Mouse (Mus musculus): ENCODE results near the gene Rab44. TPM values are rescaled to one million over a fixed set of nuclear protein-coding genes. Genes with fewer than 3 reads are reported as not detected.

Gene Rab44
- total and polyA plus RNA-seq, 2 experiments from 2014 or later: 0.20 to 1.2 TPM

GRCm38 (mm10) chr17:29111332-29111731, 2.6 kb upstream of the Rab44 start:
- H3K9ac ChIP-seq (replicated peaks; ENCODE audit: low read length): no peak overlapping the region
- H3K27me3 ChIP-seq (ENCODE audit: insufficient read depth, low read length): no peaks in the 10 kb centered on the region
- no peak overlapping the region for H3K27ac ChIP-seq
- no peak for TF ChIP-seq CTCF (IDR thresholded peaks at IDR 0.05; ENCODE audit: low read depth)
- H3K9me3 ChIP-seq (ENCODE audit: low read length): no peaks in the 10 kb centered on the region
- no peaks in the 10 kb centered on the region for H3K4me1 ChIP-seq (ENCODE audit: insufficient read depth, low read length)
- 93% methylated on average over 5 of the region's 5 CpGs for WGBS
- H3K36me3 ChIP-seq (ENCODE audit: insufficient read depth, low read length): no peaks in the 10 kb centered on the region
- DNase-seq (ENCODE audit: low spot score) (no peak), ATAC-seq (no peak)
- H3K4me2 ChIP-seq (ENCODE audit: low read depth, low read length): no peak overlapping the region
- H3K4me3 ChIP-seq (ENCODE audit: low read length): no peak overlapping the region

DNA sequence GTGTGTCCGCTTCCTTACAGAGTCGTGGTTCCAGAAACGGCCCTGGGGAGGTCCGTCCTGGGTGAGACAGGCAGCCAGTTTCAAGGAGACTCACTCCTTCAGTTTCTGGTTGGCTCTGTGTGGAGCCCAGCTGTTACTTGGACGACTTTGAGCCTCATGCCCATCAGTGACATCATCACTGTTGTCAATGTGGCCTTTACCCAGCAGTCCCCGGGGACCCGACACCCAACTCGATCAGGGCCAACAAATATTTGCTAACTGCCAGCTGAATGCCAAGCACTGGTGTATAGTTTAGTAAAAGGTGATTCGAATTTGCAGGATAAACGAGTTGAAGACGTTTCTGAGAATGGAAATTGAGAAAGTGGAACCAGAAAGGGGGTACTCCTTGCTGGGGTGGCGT, 2.1 kb downstream of the Rab44 start:
- Histone ChIP-seq H3K27me3 (ENCODE audit: insufficient read depth, low read length) (no peaks in the 10 kb centered on the region), H3K4me2 (ENCODE audit: low read depth, low read length) (no peak overlapping the region), H3K4me3 (ENCODE audit: low read length) (no peak overlapping the region), H3K4me1 (ENCODE audit: insufficient read depth, low read length) (no peaks in the 10 kb centered on the region), H3K27ac (no peak overlapping the region), H3K36me3 (ENCODE audit: insufficient read depth, low read length) (no peaks in the 10 kb centered on the region), H3K9me3 (ENCODE audit: low read length) (no peaks in the 10 kb centered on the region), H3K9ac (replicated peaks; ENCODE audit: low read length) (no peak overlapping the region)
- no peak for DNase-seq (ENCODE audit: low spot score)
- TF ChIP-seq CTCF (IDR thresholded peaks at IDR 0.05; ENCODE audit: low read depth): no peak
- 69% methylated on average over 12 of the region's 12 CpGs for WGBS
- no peak for ATAC-seq

DNA sequence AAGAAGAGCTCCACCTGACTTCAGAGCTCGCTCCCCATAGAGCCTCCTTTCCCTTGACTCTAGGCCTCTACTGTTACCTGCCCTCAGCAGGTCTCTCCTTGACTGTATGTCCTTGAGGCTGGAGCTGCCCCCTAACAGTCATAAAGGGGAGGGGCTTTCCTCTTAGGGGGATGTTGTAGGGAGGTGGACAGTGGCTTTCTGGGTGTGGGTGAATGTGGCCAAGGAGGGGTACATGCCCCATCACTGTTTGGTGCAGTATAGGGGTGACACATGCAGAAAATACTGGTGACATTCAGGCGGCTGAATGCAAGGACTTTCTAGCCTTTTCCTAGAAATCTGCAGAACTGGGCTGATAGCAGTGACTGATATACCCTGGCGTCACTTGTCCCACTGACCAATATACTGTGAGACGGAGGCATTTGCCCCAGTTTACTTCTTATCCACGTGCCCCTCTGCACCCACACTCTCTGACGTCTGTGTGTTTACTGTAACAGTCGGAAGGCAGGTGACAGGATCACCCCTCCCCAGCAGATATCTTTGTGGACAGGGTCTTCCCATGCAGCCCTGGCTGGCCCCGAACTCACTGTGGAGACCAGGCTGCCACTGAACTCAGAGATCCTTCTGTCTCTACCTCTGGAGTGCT, 3.2 kb downstream of the Rab44 start:
- no peak for TF ChIP-seq CTCF (IDR thresholded peaks at IDR 0.05; ENCODE audit: low read depth)
- Histone ChIP-seq H3K27me3 (ENCODE audit: insufficient read depth, low read length) (no peaks in the 10 kb centered on the region), H3K27ac (no peak overlapping the region), H3K4me2 (ENCODE audit: low read depth, low read length) (no peak overlapping the region), H3K4me3 (ENCODE audit: low read length) (no peak overlapping the region), H3K9ac (replicated peaks; ENCODE audit: low read length) (no peak overlapping the region), H3K9me3 (ENCODE audit: low read length) (no peaks in the 10 kb centered on the region), H3K36me3 (ENCODE audit: insufficient read depth, low read length) (no peaks in the 10 kb centered on the region), H3K4me1 (ENCODE audit: insufficient read depth, low read length) (no peaks in the 10 kb centered on the region)
- 79% methylated on average over 8 of the region's 8 CpGs for WGBS
- DNase-seq (ENCODE audit: low spot score): no peak
- ATAC-seq: no peak

DNA sequence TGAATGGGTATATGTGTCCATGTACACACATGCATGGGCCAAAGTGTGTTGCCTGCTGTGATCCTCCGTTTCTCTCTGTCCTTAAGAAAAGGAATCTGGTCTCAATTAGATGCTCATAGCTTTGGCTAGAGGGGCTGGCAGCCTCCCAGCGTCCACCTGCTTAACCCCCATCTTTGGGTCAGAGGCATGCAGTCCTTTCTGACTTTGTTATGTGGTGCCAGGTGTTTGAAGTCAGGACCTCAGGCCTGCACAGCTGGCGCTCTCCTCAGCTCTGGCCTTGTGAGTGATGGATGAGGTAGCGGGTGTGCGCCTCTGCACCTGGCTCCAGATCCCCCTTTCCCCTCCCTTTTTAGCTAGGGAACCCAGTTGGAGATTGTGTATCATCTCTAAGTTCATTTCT, 4.1 kb downstream of the Rab44 start:
- ATAC-seq (no peak), DNase-seq (ENCODE audit: low spot score) (no peak)
- no peaks in the 10 kb centered on the region for H3K9me3 ChIP-seq (ENCODE audit: low read length)
- H3K36me3 ChIP-seq (ENCODE audit: insufficient read depth, low read length): no peaks in the 10 kb centered on the region
- H3K4me1 ChIP-seq (ENCODE audit: insufficient read depth, low read length): no peaks in the 10 kb centered on the region
- H3K9ac ChIP-seq (replicated peaks; ENCODE audit: low read length): no peak overlapping the region
- 63% methylated on average over 5 of the region's 5 CpGs for WGBS
- TF ChIP-seq CTCF (IDR thresholded peaks at IDR 0.05; ENCODE audit: low read depth): no peak
- no peak overlapping the region for H3K4me2 ChIP-seq (ENCODE audit: low read depth, low read length)
- H3K4me3 ChIP-seq (ENCODE audit: low read length): no peak overlapping the region
- no peaks in the 10 kb centered on the region for H3K27me3 ChIP-seq (ENCODE audit: insufficient read depth, low read length)
- no peak overlapping the region for H3K27ac ChIP-seq

DNA sequence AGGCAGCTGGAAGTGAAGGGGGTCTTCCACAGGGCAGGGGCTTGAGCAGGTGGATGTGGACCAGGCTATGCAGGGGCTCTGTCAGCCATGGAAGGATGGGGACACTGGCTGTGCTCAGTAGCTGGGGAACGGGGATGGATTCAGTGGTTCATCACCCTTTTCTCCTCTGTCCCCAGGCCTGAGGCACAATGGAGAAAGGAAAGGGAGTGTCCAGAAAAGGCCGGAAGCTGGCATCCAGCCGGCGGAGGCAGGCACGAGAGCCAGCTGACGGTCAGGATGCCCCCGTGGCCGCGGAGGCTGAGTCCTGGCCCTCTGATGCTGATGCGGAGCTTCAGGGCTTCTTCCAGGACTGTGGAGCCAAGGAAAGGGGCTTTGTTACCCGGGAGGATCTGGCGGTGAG, 6.7 kb downstream of the Rab44 start:
- Histone ChIP-seq H3K27ac (no peak overlapping the region), H3K9ac (replicated peaks; ENCODE audit: low read length) (no peak overlapping the region), H3K9me3 (ENCODE audit: low read length) (no peaks in the 10 kb centered on the region), H3K4me1 (ENCODE audit: insufficient read depth, low read length) (no peaks in the 10 kb centered on the region), H3K4me3 (ENCODE audit: low read length) (no peak overlapping the region), H3K27me3 (ENCODE audit: insufficient read depth, low read length) (no peaks in the 10 kb centered on the region), H3K36me3 (ENCODE audit: insufficient read depth, low read length) (no peaks in the 10 kb centered on the region), H3K4me2 (ENCODE audit: low read depth, low read length) (no peak overlapping the region)
- ATAC-seq (no peak), DNase-seq (ENCODE audit: low spot score) (peak; percentile 26)
- WGBS: 50% methylated on average over 12 of the region's 12 CpGs
- TF ChIP-seq CTCF (IDR thresholded peaks at IDR 0.05; ENCODE audit: low read depth): no peak

GRCm38 (mm10) chr17:29122817-29123216, 8.9 kb downstream of the Rab44 start:
- WGBS: 58% methylated on average over 6 of the region's 6 CpGs

GRCm38 (mm10) chr17:29123578-29124174, 9.7 kb downstream of the Rab44 start:
- WGBS: 83% methylated on average over 6 of the region's 6 CpGs
- Histone ChIP-seq H3K9me3 (ENCODE audit: low read length) (no peaks in the 10 kb centered on the region), H3K4me2 (ENCODE audit: low read depth, low read length) (no peak overlapping the region), H3K4me1 (ENCODE audit: insufficient read depth, low read length) (no peaks in the 10 kb centered on the region), H3K27me3 (ENCODE audit: insufficient read depth, low read length) (no peaks in the 10 kb centered on the region), H3K36me3 (ENCODE audit: insufficient read depth, low read length) (no peaks in the 10 kb centered on the region), H3K9ac (replicated peaks; ENCODE audit: low read length) (no peak overlapping the region), H3K27ac (no peak overlapping the region), H3K4me3 (ENCODE audit: low read length) (no peak overlapping the region)
- no peak for TF ChIP-seq CTCF (IDR thresholded peaks at IDR 0.05; ENCODE audit: low read depth)
- ATAC-seq (no peak), DNase-seq (ENCODE audit: low spot score) (no peak)

More at GRCm38 (mm10) chr17:29122817-29123216, 8.9 kb downstream of the Rab44 start:
- no peak for TF ChIP-seq CTCF (IDR thresholded peaks at IDR 0.05; ENCODE audit: low read depth)
- ATAC-seq (no peak), DNase-seq (ENCODE audit: low spot score) (no peak)
- H3K27me3 ChIP-seq (ENCODE audit: insufficient read depth, low read length): no peaks in the 10 kb centered on the region
- H3K36me3 ChIP-seq (ENCODE audit: insufficient read depth, low read length): no peaks in the 10 kb centered on the region
- no peaks in the 10 kb centered on the region for H3K9me3 ChIP-seq (ENCODE audit: low read length)
- no peaks in the 10 kb centered on the region for H3K4me1 ChIP-seq (ENCODE audit: insufficient read depth, low read length)
- no peak overlapping the region for H3K4me3 ChIP-seq (ENCODE audit: low read length)
- no peak overlapping the region for H3K9ac ChIP-seq (replicated peaks; ENCODE audit: low read length)
- no peak overlapping the region for H3K27ac ChIP-seq
- no peak overlapping the region for H3K4me2 ChIP-seq (ENCODE audit: low read depth, low read length)

Data from hindbrain, postnatal 0 days (tissue).